Mouse (Mus musculus) G1E (cell line): Measurements from ENCODE around the gene Paxbp1.

Experiments
- CTCF ChIP-seq: IDR thresholded peaks from 2 replicates; pipeline ENCODE4 v1.5.1; 2012; ENCODE audit warnings: low read depth, low read length, inconsistent platforms, mixed read lengths
- GATA1 ChIP-seq: IDR thresholded peaks from 2 replicates; pipeline ENCODE4 v1.6.1; 2012; ENCODE audit warnings: borderline replicate concordance, low read length, inconsistent platforms, mixed read lengths

DNA sequence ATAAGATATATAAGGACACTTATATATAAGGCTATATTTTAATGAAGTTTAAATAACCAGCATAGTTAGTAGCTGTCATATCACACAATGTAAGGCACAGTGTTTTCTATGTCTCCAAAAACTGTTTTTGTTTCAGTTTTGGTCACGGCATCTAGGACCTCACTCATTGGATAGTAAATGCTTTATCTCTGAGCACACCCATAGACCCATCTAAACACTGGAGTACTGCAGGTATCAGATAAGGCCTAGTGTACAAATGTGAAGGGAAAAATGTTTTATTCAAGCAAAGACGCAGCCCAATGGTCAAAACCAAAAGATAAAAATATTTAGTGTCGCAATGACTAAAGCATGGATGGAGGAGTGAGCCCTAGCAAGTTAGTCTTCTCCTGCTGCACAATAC, 55.7 kb downstream of the Paxbp1 start:
- TF ChIP-seq CTCF (no peak), GATA1 (no peak)
